In the genomic region with DNA sequence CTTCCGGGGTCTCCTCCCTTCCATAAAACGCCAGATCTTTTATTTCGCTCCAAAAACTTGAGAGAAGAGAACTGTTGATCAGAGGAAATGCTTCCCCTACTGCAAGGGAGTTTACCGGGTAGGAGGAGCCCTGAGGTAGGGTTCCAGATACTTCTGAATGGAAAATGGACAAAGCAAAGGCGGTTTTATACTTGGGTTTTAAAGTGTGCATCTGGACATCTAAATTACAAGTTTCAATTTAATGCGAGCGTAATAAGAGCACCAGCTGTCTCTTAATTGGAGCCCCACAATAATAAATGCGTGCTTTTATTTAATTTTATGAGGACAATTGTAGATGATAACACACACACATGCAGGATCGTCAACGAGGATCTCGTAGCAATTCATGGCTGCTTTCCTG, we compare ENCODE assay signal across 8 mouse cellular contexts. TPM values are rescaled to one million over a fixed set of nuclear protein-coding genes. Genes with fewer than 3 reads are reported as not detected.
A peak's percentile ranks its signal among the peaks of the same experiment; 100 is the strongest.
DNase-seq lines count a peak whose midpoint lies in the region; ATAC-seq and TF ChIP-seq lines count a peak whose summit lies in the region.

A gene (minus strand): TSS at position 101 of the 400 bp plus-strand sequence.

- no peak for DNase-seq in layer of hippocampus, adult 2 months (ENCODE audit: low spot score in 2 of 2)
- no peak for DNase-seq in layer of hippocampus, postnatal 25 days (ENCODE audit: extremely low spot score in 1 of 2, low spot score in 1 of 2)
- DNase-seq in intestine, embryonic 14.5 days (ENCODE audit: low spot score): no peak
- no peak for DNase-seq in retina, embryonic 14.5 days (ENCODE audit: low spot score)
- no peak for DNase-seq in gastrocnemius, postnatal 25 days
- no peak for DNase-seq in retina, postnatal 1 day

- H3K79me2 ChIP-seq in myocyte (ENCODE audit: control insufficient read depth, insufficient read depth): no peaks in the 10 kb centered on the region

- H3K4me1 ChIP-seq in cortical plate, adult 2 months (ENCODE audit: control insufficient read depth, insufficient read depth, low read length): no peaks in the 10 kb centered on the region
- H3K4me1 ChIP-seq in intestine, embryonic 14.5 days (replicated peaks; ENCODE audit: control insufficient read depth, insufficient read depth, low read length): no peaks in the 10 kb centered on the region

- peak within 1 kb of the TSS; percentile 50 for H3K9ac ChIP-seq in intestine, embryonic 14.5 days (ENCODE audit: low read length)

- H3K4me3 ChIP-seq in layer of hippocampus, adult 2 months: peak within 1 kb of the TSS; percentile 50
- peak within 1 kb of the TSS; percentile 40 for H3K4me3 ChIP-seq in cortical plate, adult 2 months (ENCODE audit: insufficient read depth, low read length)
- H3K4me3 ChIP-seq in intestine, embryonic 14.5 days (ENCODE audit: low read depth, low read length): peak within 1 kb of the TSS; percentile 46
- H3K4me3 ChIP-seq in myocyte: peak within 1 kb of the TSS; percentile 28

- H3K4me2 ChIP-seq in intestine, embryonic 14.5 days (ENCODE audit: low read length): peak within 1 kb of the TSS; percentile 61
- peak within 1 kb of the TSS; percentile 30 for H3K4me2 ChIP-seq in myocyte (ENCODE audit: low read depth)

- TF ChIP-seq CTCF in layer of hippocampus, adult 2 months (conservative IDR thresholded peaks at IDR 0.05): no peak
- TF ChIP-seq CTCF in cortical plate, adult 2 months (IDR thresholded peaks at IDR 0.05; ENCODE audit: extremely low read depth, insufficient read depth, low read length): no peak

- 35% methylated on average over 11 of the region's 11 CpGs for WGBS in intestine, embryonic 14.5 days

- no peaks in the 10 kb centered on the region for H3K9me3 ChIP-seq in intestine, embryonic 14.5 days (ENCODE audit: control insufficient read depth, low read length)

- no peak within 1 kb of the TSS for H3K27ac ChIP-seq in layer of hippocampus, adult 2 months
- no peak within 1 kb of the TSS for H3K27ac ChIP-seq in cortical plate, adult 2 months (ENCODE audit: insufficient read depth, low read length)
- peak within 1 kb of the TSS; percentile 67 for H3K27ac ChIP-seq in intestine, embryonic 14.5 days (ENCODE audit: low read depth)

- H3ac ChIP-seq in myocyte (ENCODE audit: control insufficient read depth, insufficient read length): no peak within 1 kb of the TSS

- H3K27me3 ChIP-seq in intestine, embryonic 14.5 days (replicated peaks; ENCODE audit: control insufficient read depth, insufficient read depth, low read length): no peaks in the 10 kb centered on the region; the same call in 1 of the 2 replicates
- no peaks in the 10 kb centered on the region for H3K27me3 ChIP-seq in myocyte (ENCODE audit: control insufficient read depth, insufficient read depth, insufficient read length)

- ATAC-seq in intestine, embryonic 14.5 days (replicated peaks; ENCODE audit: low FRiP score, low TSS enrichment, low read depth): no peak

- TF ChIP-seq POLR2A in cortical plate, adult 2 months (IDR thresholded peaks at IDR 0.05; ENCODE audit: extremely low read depth, insufficient read depth, low read length): no peak
- no peak for TF ChIP-seq POLR2A in myocyte (IDR thresholded peaks at IDR 0.05; ENCODE audit: insufficient read length, low read depth)

- no peaks in the 10 kb centered on the region for H3K36me3 ChIP-seq in intestine, embryonic 14.5 days (ENCODE audit: control insufficient read depth, insufficient read depth, low read length)
- H3K36me3 ChIP-seq in myocyte (ENCODE audit: control insufficient read depth, insufficient read depth): no peaks in the 10 kb centered on the region

TF ChIP-seq in myocyte, 11 proteins besides CTCF, POLR2A, EP300 and RAD21:
- TF ChIP-seq SRF (IDR thresholded peaks at IDR 0.05; ENCODE audit: control insufficient read depth, insufficient read length, low read depth) (no peak), CEBPB (IDR thresholded peaks at IDR 0.05; ENCODE audit: insufficient read depth, poor library complexity, severe bottlenecking) (no peak), MYOG (IDR thresholded peaks at IDR 0.05; ENCODE audit: control insufficient read depth in 1 of 3, insufficient read depth in 1 of 3, insufficient read length in 2 of 3, low read depth in 2 of 3) (no peak), TCF3 (IDR thresholded peaks at IDR 0.05; ENCODE audit: insufficient read length, low read depth) (no peak), MAX (IDR thresholded peaks at IDR 0.05; ENCODE audit: low read depth) (no peak), MYOD1 (IDR thresholded peaks at IDR 0.05; ENCODE audit: control insufficient read depth in 1 of 3, insufficient read length in 2 of 3, low read depth in 2 of 3) (no peak), USF1 (IDR thresholded peaks at IDR 0.05; ENCODE audit: low read depth) (no peak), TCF12 (IDR thresholded peaks at IDR 0.05; ENCODE audit: insufficient read depth, poor library complexity, severe bottlenecking) (no peak), REST (IDR thresholded peaks at IDR 0.05; ENCODE audit: insufficient read depth, insufficient read length) (no peak), POLR2AphosphoS2 (IDR thresholded peaks at IDR 0.05; ENCODE audit: insufficient read length, low read depth) (no peak), E2F4 (IDR thresholded peaks at IDR 0.05; ENCODE audit: insufficient read depth) (no peak)

RNA-seq across cellular contexts. Expression of the gene that starts here (rescaled TPM):
- under 1 TPM in 1 of 2 experiments, not detected in 1; 0.13 TPM for total RNA-seq in layer of hippocampus, adult 2 months (2021)
- total RNA-seq in layer of hippocampus, postnatal 25 days (2021): under 1 TPM in 1 of 2 experiments, not detected in 1; 0.10 TPM
- polyA plus RNA-seq in cortical plate, adult 2 months (2012; rRNA removed): 0.13 and 0.21 TPM in 2 replicates
- polyA plus RNA-seq in intestine, embryonic 14.5 days (2014; fragmentation: Nextera tagmentation; extraction: Ambion mirVana): 11.2 and 13.6 TPM in 2 replicates
- polyA plus RNA-seq in myocyte (2012; fragmentation: generic; extraction: Trizol): 0.73 TPM
- under 1 TPM; 0.20 to 0.67 TPM for total RNA-seq in gastrocnemius, postnatal 25 days (2021)
